Mouse (Mus musculus) liver, postnatal 0 days (tissue): ENCODE data around the gene Lyst.

Source experiments
- CTCF ChIP-seq: sonication (generic); IDR thresholded peaks from 2 replicates; pipeline ENCODE4 v1.5.1; 2016; ENCODE audit warnings: antibody characterized with exemption, low read depth
- EP300 ChIP-seq: IDR thresholded peaks from 2 replicates; pipeline ENCODE4 v1.6.1; 2016; ENCODE audit warnings: antibody characterized with exemption, low read depth, mild to moderate bottlenecking

- TF ChIP-seq CTCF = no peak
- no peak for TF ChIP-seq EP300
Measured at GRCm38 (mm10) chr13:13564116-13564515, 26.1 kb upstream of the Lyst start.
